Mouse (Mus musculus) midbrain, embryonic 14.5 days (tissue): ENCODE measurements around the gene Tgm2. TPM values are rescaled to one million over a fixed set of nuclear protein-coding genes. Genes with fewer than 3 reads are reported as not detected.

Experiments used
- ATAC-seq: fragments of 200-750 bp; cut with Nextera tagmentation; 2 replicates; pipeline ENCODE4 v1.8.0; 2017; ENCODE audit warnings: moderate number of reproducible peaks, moderate library complexity; ENCODE audit not compliant: low FRiP score, low TSS enrichment
- DNase-seq: peaks from one replicate; pipeline ENCODE4 v3.0.0-alpha.2; 2015
- H3K27ac ChIP-seq: fragments of 300-500 bp; sonication (generic); replicated peaks from 2 replicates; pipeline ENCODE4 v1.5.1; 2014; ENCODE audit warnings: mild to moderate bottlenecking, low read depth, low read length, moderate library complexity
- H3K27me3 ChIP-seq: fragments of 300-500 bp; sonication (generic); 2 replicates; pipeline ENCODE4 v1.6.1; 2014; ENCODE audit warnings: low read length, control low read depth, mixed read lengths; ENCODE audit not compliant: control insufficient read depth, insufficient read depth
- H3K36me3 ChIP-seq: fragments of 300-500 bp; sonication (generic); 2 replicates; pipeline ENCODE4 v1.6.1; 2014; ENCODE audit warnings: low read length, control low read depth; ENCODE audit not compliant: control insufficient read depth, insufficient read depth
- H3K4me1 ChIP-seq: fragments of 300-500 bp; sonication (generic); 2 replicates; pipeline ENCODE4 v1.6.1; 2014; ENCODE audit warnings: mild to moderate bottlenecking, antibody characterized with exemption, low read length, control low read depth; ENCODE audit not compliant: control insufficient read depth, insufficient read depth
- H3K4me2 ChIP-seq: fragments of 300-500 bp; sonication (generic); 2 replicates; pipeline ENCODE4 v1.6.1; 2014; ENCODE audit warnings: mild to moderate bottlenecking, low read length, moderate library complexity
- H3K4me3 ChIP-seq: fragments of 300-500 bp; sonication (generic); replicated peaks from 2 replicates; pipeline ENCODE4 v1.5.1; 2014; ENCODE audit warnings: low read depth, low read length
- H3K9ac ChIP-seq: fragments of 300-500 bp; sonication (generic); replicated peaks from 2 replicates; pipeline ENCODE4 v1.6.1; 2014; ENCODE audit warnings: mild to moderate bottlenecking, low read length, moderate library complexity
- H3K9me3 ChIP-seq: fragments of 300-500 bp; sonication (generic); 2 replicates; pipeline ENCODE4 v1.6.1; 2016; ENCODE audit warnings: low read length, control low read depth, mixed read lengths; ENCODE audit not compliant: control insufficient read depth
- WGBS: fragments of 180-500 bp; shearing (Covaris S2); extraction: QIAGEN DNeasy Blood & Tissue Kit; methylation state at CpG from one replicate; pipeline ENCODE4 v1.1.7; 2014; 5-methylcytosine and 5-hydroxymethylcytosine counted together
- polyA plus RNA-seq: library from polyadenylated mRNA; unstranded; fragments of >200 nt; fragmentation: Nextera tagmentation; extraction: Ambion mirVana; gene quantifications from 2 replicates; pipeline ENCODE4 v1.2.1, GENCODE M21; 2014

Gene Tgm2
- 0.77 and 6.8 TPM in 2 replicates for polyA plus RNA-seq

- WGBS: under 1% methylated on average over 33 of the region's 33 CpGs
- DNase-seq (peak; percentile 78), ATAC-seq (0 out of 2 replicates have a peak, but pooled peaks have one; percentile 17)
- Histone ChIP-seq H3K4me3 (peak within 1 kb of the TSS; percentile 15; the same call in 1 of the 2 replicates), H3K9ac (0 out of 2 replicates have a peak within 1 kb of the TSS, but pooled peaks have one; percentile 23), H3K9me3 (no peaks in the 10 kb centered on the region), H3K27ac (no peak within 1 kb of the TSS), H3K4me1 (no peaks in the 10 kb centered on the region; the same call in 1 of the 2 replicates), H3K36me3 (no peaks in the 10 kb centered on the region), H3K4me2 (peak within 1 kb of the TSS; percentile 48), H3K27me3 (no peaks in the 10 kb centered on the region; the same call in 1 of the 2 replicates)
Observed at GRCm38 (mm10) chr2:158146223-158146622, at the start of gene Tgm2. Gene Tgm2 (minus strand): TSS chr2:158146436.

GRCm38 (mm10) chr2:158194945-158195640, 48.9 kb upstream of the Tgm2 start:
- H3K9ac ChIP-seq: no peak overlapping the region
- 15% methylated on average over 10 of the region's 10 CpGs for WGBS
- H3K9me3 ChIP-seq: no peaks in the 10 kb centered on the region
- no peak overlapping the region for H3K4me2 ChIP-seq
- no peaks in the 10 kb centered on the region for H3K36me3 ChIP-seq
- H3K4me3 ChIP-seq: no peak overlapping the region
- ATAC-seq: no peak
- DNase-seq: peak; percentile 80
- H3K27me3 ChIP-seq: no peaks in the 10 kb centered on the region
- H3K27ac ChIP-seq: peak overlapping the region; percentile 74; the same call in 1 of the 2 replicates
- peaks cover 16% of the 10 kb centered on the region for H3K4me1 ChIP-seq

DNA sequence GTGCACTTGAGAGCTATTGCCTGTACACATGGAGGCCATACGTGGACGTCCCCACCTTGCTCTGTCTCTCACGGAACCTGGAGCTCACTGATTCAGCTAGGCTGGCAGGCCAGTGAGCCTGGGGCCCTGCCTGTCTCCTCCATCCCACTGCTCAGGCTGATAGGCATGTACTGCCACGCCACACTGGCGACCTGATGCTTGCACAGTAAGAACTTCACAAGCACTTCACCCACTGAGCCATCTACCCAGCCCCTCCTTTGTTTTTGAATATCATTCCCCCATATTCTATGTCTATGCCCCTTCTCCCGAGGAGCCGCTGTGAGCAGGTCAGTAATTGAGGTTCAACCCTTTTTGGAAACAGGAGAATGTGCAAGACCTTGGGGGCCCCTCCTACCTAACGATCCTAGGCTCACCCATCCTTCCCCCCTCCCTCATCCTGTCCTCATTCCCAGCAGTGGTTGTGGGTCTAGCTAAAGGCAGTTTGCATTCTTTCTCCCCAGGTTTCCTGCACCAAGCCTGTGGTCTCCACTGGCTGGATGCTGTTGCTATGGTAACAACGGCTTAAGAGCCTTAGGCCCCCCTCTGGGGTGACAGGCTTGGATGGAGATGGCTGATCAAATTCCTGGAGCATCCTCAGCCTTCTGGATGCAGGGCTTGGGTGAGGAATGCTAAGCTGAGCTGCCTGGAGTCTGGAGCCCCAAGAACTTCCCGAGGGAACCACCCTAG, 47.5 kb upstream of the Tgm2 start:
- peak overlapping the region; percentile 13; the same call in 1 of the 2 replicates for H3K4me2 ChIP-seq
- WGBS: 6% methylated on average over 10 of the region's 10 CpGs
- H3K4me1 ChIP-seq: peaks cover 16% of the 10 kb centered on the region
- peak overlapping the region; percentile 74 for H3K27ac ChIP-seq
- no peak overlapping the region for H3K4me3 ChIP-seq
- no peaks in the 10 kb centered on the region for H3K27me3 ChIP-seq
- DNase-seq (peak; percentile 87), ATAC-seq (peak; percentile 73; the same call in 1 of the 2 replicates)
- H3K9ac ChIP-seq: no peak overlapping the region
- H3K36me3 ChIP-seq: no peaks in the 10 kb centered on the region
- no peaks in the 10 kb centered on the region for H3K9me3 ChIP-seq

DNA sequence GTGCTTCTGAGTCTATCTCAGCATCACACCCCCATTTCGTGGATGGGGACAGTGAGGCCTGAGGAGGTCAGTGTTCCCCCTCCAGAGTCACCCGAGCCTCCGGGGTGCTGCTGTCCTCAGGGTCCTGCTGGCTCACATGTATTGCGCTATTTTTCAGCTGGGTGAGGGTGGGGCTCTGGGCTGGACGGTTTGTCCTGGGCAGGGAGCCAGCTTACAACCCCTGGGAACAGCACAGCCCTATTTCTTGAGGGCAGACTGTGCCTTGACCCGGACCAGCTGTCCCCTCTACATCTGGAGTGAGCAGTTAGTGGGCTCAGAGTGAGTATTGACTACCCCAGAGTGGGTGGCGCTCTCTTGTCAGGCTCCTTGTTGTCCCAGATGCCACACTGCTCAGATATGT, 44.9 kb upstream of the Tgm2 start:
- Histone ChIP-seq H3K4me2 (no peak overlapping the region), H3K9ac (no peak overlapping the region), H3K9me3 (no peaks in the 10 kb centered on the region), H3K27ac (no peak overlapping the region), H3K4me1 (peaks cover 19% of the 10 kb centered on the region), H3K4me3 (no peak overlapping the region), H3K36me3 (no peaks in the 10 kb centered on the region), H3K27me3 (no peaks in the 10 kb centered on the region)
- no peak for ATAC-seq
- WGBS: 66% methylated on average over 7 of the region's 7 CpGs
- DNase-seq: no peak

GRCm38 (mm10) chr2:158189451-158189850, 43.2 kb upstream of the Tgm2 start:
- H3K4me2 ChIP-seq: no peak overlapping the region
- no peak for ATAC-seq
- no peak overlapping the region for H3K27ac ChIP-seq
- WGBS: 82% methylated on average over 11 of the region's 11 CpGs
- H3K4me3 ChIP-seq: no peak overlapping the region
- H3K4me1 ChIP-seq: peaks cover 18% of the 10 kb centered on the region
- no peak overlapping the region for H3K9ac ChIP-seq
- H3K27me3 ChIP-seq: no peaks in the 10 kb centered on the region
- no peaks in the 10 kb centered on the region for H3K9me3 ChIP-seq
- H3K36me3 ChIP-seq: no peaks in the 10 kb centered on the region
- no peak for DNase-seq

DNA sequence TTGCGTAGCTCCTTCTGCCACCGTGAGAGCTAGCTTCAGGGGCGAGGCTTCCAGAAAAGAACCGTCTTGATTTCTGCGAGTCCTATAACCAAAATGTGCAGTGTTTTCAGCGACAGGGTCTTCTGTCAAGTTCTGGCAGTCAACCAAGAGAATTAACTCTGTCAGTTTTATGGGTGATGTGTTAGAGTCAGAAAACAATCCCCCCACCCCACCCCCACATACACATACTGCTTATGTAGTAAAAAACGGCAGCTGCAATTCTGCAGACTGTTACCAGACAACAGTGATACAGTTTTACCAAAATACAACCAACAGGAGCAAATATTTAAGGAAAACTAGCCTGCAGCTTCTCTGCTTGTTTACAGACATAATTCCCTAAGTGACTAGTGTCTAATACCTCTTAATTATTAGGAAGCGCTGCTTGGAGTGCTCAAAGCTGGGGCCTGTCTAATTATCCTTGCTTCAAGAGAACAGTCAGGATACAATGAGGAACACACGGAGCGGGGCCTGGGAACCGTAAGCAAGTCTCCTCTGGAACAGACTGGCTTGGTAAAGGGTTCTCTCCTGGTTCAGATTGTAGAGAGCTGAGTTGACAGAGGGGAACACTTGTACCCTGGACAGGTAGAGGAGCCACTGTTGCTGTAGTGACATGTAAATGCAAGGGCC, 40.1 kb upstream of the Tgm2 start:
- Histone ChIP-seq H3K4me1 (peaks cover 3% of the 10 kb centered on the region; the same call in 1 of the 2 replicates), H3K27ac (0 out of 2 replicates have a peak overlapping the region, but pooled peaks have one; percentile 26), H3K27me3 (no peaks in the 10 kb centered on the region), H3K4me2 (no peak overlapping the region), H3K9me3 (no peaks in the 10 kb centered on the region), H3K36me3 (no peaks in the 10 kb centered on the region), H3K9ac (no peak overlapping the region), H3K4me3 (no peak overlapping the region)
- 71% methylated on average over 11 of the region's 11 CpGs for WGBS
- DNase-seq: no peak
- ATAC-seq: no peak

DNA sequence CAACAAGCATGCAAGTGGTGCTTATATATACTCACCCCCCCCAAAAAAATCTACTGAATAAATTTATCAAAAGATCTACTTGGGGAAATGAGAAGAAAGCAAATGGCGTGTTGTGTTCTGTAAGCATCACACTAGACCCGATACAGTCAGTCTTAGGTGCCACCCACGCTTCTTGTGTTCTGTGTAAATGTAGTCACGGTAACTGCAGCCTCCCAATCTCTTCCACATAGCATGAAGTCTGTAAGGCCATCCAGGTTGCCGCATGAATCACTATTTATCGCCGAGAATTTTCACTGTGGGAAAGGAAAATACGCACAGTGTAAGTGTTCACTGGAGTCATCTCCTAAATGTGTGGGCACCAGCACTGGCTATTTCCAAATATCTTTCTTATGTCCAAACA, 37.0 kb upstream of the Tgm2 start:
- H3K9me3 ChIP-seq: no peaks in the 10 kb centered on the region
- no peak overlapping the region for H3K4me2 ChIP-seq
- WGBS: 89% methylated on average over 8 of the region's 8 CpGs
- DNase-seq (no peak), ATAC-seq (no peak)
- H3K27me3 ChIP-seq: no peaks in the 10 kb centered on the region
- H3K27ac ChIP-seq: no peak overlapping the region
- H3K4me3 ChIP-seq: no peak overlapping the region
- no peaks in the 10 kb centered on the region for H3K36me3 ChIP-seq
- no peak overlapping the region for H3K9ac ChIP-seq
- peaks cover 14% of the 10 kb centered on the region; the same call in 1 of the 2 replicates for H3K4me1 ChIP-seq

DNA sequence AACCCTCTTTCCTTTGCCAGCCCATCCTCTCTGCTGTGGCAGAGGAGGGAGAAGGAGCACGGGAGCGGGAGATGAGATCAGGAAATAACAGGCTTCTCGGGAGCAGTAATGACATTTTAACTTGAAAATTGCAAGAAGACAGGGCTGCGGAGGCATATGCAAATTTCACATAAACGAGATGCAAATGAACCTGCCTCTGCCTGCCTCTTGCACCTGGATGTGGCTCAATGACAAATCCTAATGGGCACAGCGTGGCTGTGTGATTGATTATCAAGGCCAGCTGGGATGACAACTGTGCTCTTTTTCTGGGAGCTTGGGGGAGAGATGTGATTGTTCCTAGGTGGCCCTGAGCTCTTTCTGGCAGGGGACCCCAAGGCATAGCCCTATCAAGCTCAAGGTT, 35.7 kb upstream of the Tgm2 start:
- Histone ChIP-seq H3K4me1 (peaks cover 21% of the 10 kb centered on the region; the same call in 1 of the 2 replicates), H3K9me3 (no peaks in the 10 kb centered on the region), H3K27ac (peak overlapping the region; percentile 71), H3K4me3 (no peak overlapping the region), H3K27me3 (no peaks in the 10 kb centered on the region), H3K4me2 (no peak overlapping the region), H3K9ac (0 out of 2 replicates have a peak overlapping the region, but pooled peaks have one; percentile 12), H3K36me3 (no peaks in the 10 kb centered on the region)
- DNase-seq (peak; percentile 47), ATAC-seq (no peak)
- WGBS: 45% methylated on average over 6 of the region's 6 CpGs
